Mouse (Mus musculus): ENCODE data around the gene Klf13. TPM values are rescaled to one million over a fixed set of nuclear protein-coding genes. Genes with fewer than 3 reads are reported as not detected.

Klf13 gene
- polyA plus RNA-seq, 1 experiment from 2014 or later, result 27.5 TPM

GRCm38 (mm10) chr7:63876640-63877039 lies 62.1 kb downstream of the Klf13 start:
- ATAC-seq (replicated peaks; ENCODE audit: low FRiP score, low read depth) (no peak), DNase-seq (ENCODE audit: low spot score) (no peak)
- WGBS, result 59% methylated on average over 2 of the region's 2 CpGs
- Histone ChIP-seq H3K9me3 (replicated peaks; ENCODE audit: low read length) (no peaks in the 10 kb centered on the region), H3K27me3 (ENCODE audit: insufficient read depth, low read length) (no peaks in the 10 kb centered on the region), H3K36me3 (ENCODE audit: insufficient read depth, low read length) (no peaks in the 10 kb centered on the region), H3K4me3 (replicated peaks; ENCODE audit: low read depth, low read length) (no peak overlapping the region), H3K4me2 (ENCODE audit: low read length) (no peak overlapping the region), H3K4me1 (replicated peaks; ENCODE audit: insufficient read depth, low read length) (no peaks in the 10 kb centered on the region), H3K9ac (ENCODE audit: low read depth, low read length) (no peak overlapping the region), H3K27ac (no peak overlapping the region)
- no peak for TF ChIP-seq CTCF (IDR thresholded peaks at IDR 0.05; ENCODE audit: low read depth)

GRCm38 (mm10) chr7:63875686-63876085 lies 63.0 kb downstream of the Klf13 start:
- ATAC-seq (replicated peaks; ENCODE audit: low FRiP score, low read depth), result no peak
- H3K27me3 ChIP-seq (ENCODE audit: insufficient read depth, low read length), result no peaks in the 10 kb centered on the region

GRCm38 (mm10) chr7:63873880-63874279 lies 64.8 kb downstream of the Klf13 start:
- no peak overlapping the region for H3K27ac ChIP-seq
- no peak overlapping the region for H3K4me3 ChIP-seq (replicated peaks; ENCODE audit: low read depth, low read length)
- ATAC-seq (replicated peaks; ENCODE audit: low FRiP score, low read depth), result no peak
- 63% methylated on average over 12 of the region's 12 CpGs for WGBS
- H3K36me3 ChIP-seq (ENCODE audit: insufficient read depth, low read length), result no peaks in the 10 kb centered on the region
- TF ChIP-seq CTCF (IDR thresholded peaks at IDR 0.05; ENCODE audit: low read depth), result no peak
- H3K9me3 ChIP-seq (replicated peaks; ENCODE audit: low read length), result no peaks in the 10 kb centered on the region
- H3K4me1 ChIP-seq (replicated peaks; ENCODE audit: insufficient read depth, low read length), result no peaks in the 10 kb centered on the region
- no peak overlapping the region for H3K4me2 ChIP-seq (ENCODE audit: low read length)
- no peaks in the 10 kb centered on the region for H3K27me3 ChIP-seq (ENCODE audit: insufficient read depth, low read length)
- H3K9ac ChIP-seq (ENCODE audit: low read depth, low read length), result no peak overlapping the region
- no peak for DNase-seq (ENCODE audit: low spot score)

More at GRCm38 (mm10) chr7:63875686-63876085, 63.0 kb downstream of the Klf13 start:
- Histone ChIP-seq H3K36me3 (ENCODE audit: insufficient read depth, low read length) (no peaks in the 10 kb centered on the region), H3K4me3 (replicated peaks; ENCODE audit: low read depth, low read length) (no peak overlapping the region), H3K4me2 (ENCODE audit: low read length) (no peak overlapping the region), H3K9me3 (replicated peaks; ENCODE audit: low read length) (no peaks in the 10 kb centered on the region), H3K27ac (no peak overlapping the region), H3K9ac (ENCODE audit: low read depth, low read length) (no peak overlapping the region), H3K4me1 (replicated peaks; ENCODE audit: insufficient read depth, low read length) (no peaks in the 10 kb centered on the region)
- DNase-seq (ENCODE audit: low spot score), result peak; percentile 47
- no peak for TF ChIP-seq CTCF (IDR thresholded peaks at IDR 0.05; ENCODE audit: low read depth)

GRCm38 (mm10) chr7:63871698-63872097 lies 67.0 kb downstream of the Klf13 start:
- no peaks in the 10 kb centered on the region for H3K27me3 ChIP-seq (ENCODE audit: insufficient read depth, low read length)
- H3K27ac ChIP-seq, result no peak overlapping the region
- TF ChIP-seq CTCF (IDR thresholded peaks at IDR 0.05; ENCODE audit: low read depth), result no peak
- peak; percentile 72 for ATAC-seq (replicated peaks; ENCODE audit: low FRiP score, low read depth)
- no peak overlapping the region for H3K4me2 ChIP-seq (ENCODE audit: low read length)
- H3K9ac ChIP-seq (ENCODE audit: low read depth, low read length), result no peak overlapping the region
- 66% methylated on average over 6 of the region's 6 CpGs for WGBS
- DNase-seq (ENCODE audit: low spot score), result no peak
- no peak overlapping the region for H3K4me3 ChIP-seq (replicated peaks; ENCODE audit: low read depth, low read length)
- H3K36me3 ChIP-seq (ENCODE audit: insufficient read depth, low read length), result no peaks in the 10 kb centered on the region
- H3K9me3 ChIP-seq (replicated peaks; ENCODE audit: low read length), result no peaks in the 10 kb centered on the region
- H3K4me1 ChIP-seq (replicated peaks; ENCODE audit: insufficient read depth, low read length), result no peaks in the 10 kb centered on the region

GRCm38 (mm10) chr7:63868356-63868918 lies 70.3 kb downstream of the Klf13 start:
- Histone ChIP-seq H3K4me2 (ENCODE audit: low read length) (no peak overlapping the region), H3K9me3 (replicated peaks; ENCODE audit: low read length) (no peaks in the 10 kb centered on the region), H3K27ac (no peak overlapping the region), H3K4me1 (replicated peaks; ENCODE audit: insufficient read depth, low read length) (no peaks in the 10 kb centered on the region), H3K9ac (ENCODE audit: low read depth, low read length) (no peak overlapping the region), H3K4me3 (replicated peaks; ENCODE audit: low read depth, low read length) (no peak overlapping the region), H3K27me3 (ENCODE audit: insufficient read depth, low read length) (no peaks in the 10 kb centered on the region), H3K36me3 (ENCODE audit: insufficient read depth, low read length) (no peaks in the 10 kb centered on the region)
- TF ChIP-seq CTCF (IDR thresholded peaks at IDR 0.05; ENCODE audit: low read depth), result no peak
- whole genome bisulfite sequencing, result 81% methylated on average over 6 of the region's 6 CpGs
- ATAC-seq (replicated peaks; ENCODE audit: low FRiP score, low read depth), result no peak
- DNase-seq (ENCODE audit: low spot score), result no peak

GRCm38 (mm10) chr7:63865911-63866310 lies 72.8 kb downstream of the Klf13 start:
- Histone ChIP-seq H3K9me3 (replicated peaks; ENCODE audit: low read length) (no peaks in the 10 kb centered on the region), H3K4me2 (ENCODE audit: low read length) (no peak overlapping the region), H3K4me3 (replicated peaks; ENCODE audit: low read depth, low read length) (no peak overlapping the region), H3K9ac (ENCODE audit: low read depth, low read length) (no peak overlapping the region), H3K27ac (no peak overlapping the region), H3K27me3 (ENCODE audit: insufficient read depth, low read length) (no peaks in the 10 kb centered on the region), H3K36me3 (ENCODE audit: insufficient read depth, low read length) (no peaks in the 10 kb centered on the region), H3K4me1 (replicated peaks; ENCODE audit: insufficient read depth, low read length) (no peaks in the 10 kb centered on the region)
- TF ChIP-seq CTCF (IDR thresholded peaks at IDR 0.05; ENCODE audit: low read depth), result no peak
- ATAC-seq (replicated peaks; ENCODE audit: low FRiP score, low read depth) (peak; percentile 51; the same call in 1 of the 2 replicates), DNase-seq (ENCODE audit: low spot score) (no peak)
- 83% methylated on average over 4 of the region's 4 CpGs for WGBS

- Histone ChIP-seq H3K4me1 (replicated peaks; ENCODE audit: insufficient read depth, low read length) (no peaks in the 10 kb centered on the region), H3K9me3 (replicated peaks; ENCODE audit: low read length) (no peaks in the 10 kb centered on the region), H3K27me3 (ENCODE audit: insufficient read depth, low read length) (no peaks in the 10 kb centered on the region), H3K4me2 (ENCODE audit: low read length) (no peak overlapping the region), H3K36me3 (ENCODE audit: insufficient read depth, low read length) (no peaks in the 10 kb centered on the region), H3K4me3 (replicated peaks; ENCODE audit: low read depth, low read length) (no peak overlapping the region), H3K27ac (no peak overlapping the region), H3K9ac (ENCODE audit: low read depth, low read length) (no peak overlapping the region)
- 79% methylated on average over 1 of the region's 1 CpGs for WGBS
- TF ChIP-seq CTCF (IDR thresholded peaks at IDR 0.05; ENCODE audit: low read depth), result no peak
- ATAC-seq (replicated peaks; ENCODE audit: low FRiP score, low read depth), result no peak
- DNase-seq (ENCODE audit: low spot score), result no peak
These were observed 75.7 kb downstream of the Klf13 start for GRCm38 (mm10) chr7:63863046-63863445.
